Mouse (Mus musculus) MEL (cell line): Measurements from ENCODE around the gene Crb3. TPM values are rescaled to one million over a fixed set of nuclear protein-coding genes. Genes with fewer than 3 reads are reported as not detected.

Source experiments
- DNase-seq: peaks from one replicate; pipeline ENCODE4 v3.0.0; 2011; ENCODE audit warnings: low read depth, low spot score
- H3K27ac ChIP-seq: 2 replicates; pipeline ENCODE4 v1.5.1; 2012; ENCODE audit warnings: low read depth, mild to moderate bottlenecking, control low read depth, low read length, moderate library complexity; ENCODE audit not compliant: control insufficient read depth
- H3K27me3 ChIP-seq, 2 experiments: fragments of 150-350 bp in 1 of 2; sonication (generic) in 1 of 2; 2 replicates each; pipeline ENCODE4 v1.6.1; 2012; ENCODE audit warnings: low read length in 2 of 2, mild to moderate bottlenecking in 2 of 2, improper control_type of control experiment in 1 of 2, moderate library complexity in 1 of 2; ENCODE audit not compliant: insufficient read depth in 2 of 2, control insufficient read depth in 1 of 2
- H3K36me3 ChIP-seq, 2 experiments: 2 replicates each; pipeline ENCODE4 v1.6.1; 2012 to 2014; ENCODE audit warnings: low read length in 2 of 2, improper control_type of control experiment in 1 of 2, inconsistent platforms in 1 of 2, mild to moderate bottlenecking in 1 of 2; ENCODE audit not compliant: insufficient read depth in 2 of 2, control insufficient read depth in 1 of 2
- H3K4me1 ChIP-seq, 2 experiments: fragments of 150-350 bp in 1 of 2; sonication (generic) in 1 of 2; 2 replicates each; pipeline ENCODE4 v1.6.1; 2012; ENCODE audit warnings: low read length in 2 of 2, improper control_type of control experiment in 1 of 2, mild to moderate bottlenecking in 1 of 2; ENCODE audit not compliant: insufficient read depth in 2 of 2, control insufficient read depth in 1 of 2
- H3K4me3 ChIP-seq, 2 experiments: fragments of 150-350 bp in 1 of 2; sonication (generic) in 1 of 2; 2 replicates each; pipeline ENCODE4 v1.5.1; 2012; ENCODE audit warnings: low read depth in 2 of 2, low read length in 2 of 2, mild to moderate bottlenecking in 2 of 2, moderate library complexity in 2 of 2, control low read depth in 1 of 2, improper control_type of control experiment in 1 of 2; ENCODE audit not compliant: control insufficient read depth in 1 of 2, insufficient read depth in 1 of 2
- H3K79me2 ChIP-seq: 2 replicates; pipeline ENCODE4 v1.6.1; 2012; ENCODE audit warnings: mild to moderate bottlenecking, low read length, moderate library complexity; ENCODE audit not compliant: control insufficient read depth, poor library complexity, insufficient read depth
- H3K9ac ChIP-seq: 2 replicates; pipeline ENCODE4 v1.6.1; 2012; ENCODE audit warnings: low read depth, mild to moderate bottlenecking, control low read depth, low read length, moderate library complexity; ENCODE audit not compliant: control insufficient read depth, poor library complexity, severe bottlenecking
- H3K9me3 ChIP-seq: fragments of 150-350 bp; sonication (generic); replicated peaks from 2 replicates; pipeline ENCODE4 v1.6.1; 2012; ENCODE audit warnings: mild to moderate bottlenecking, low read length, improper control_type of control experiment, moderate library complexity; ENCODE audit not compliant: insufficient read depth
- BHLHE40 ChIP-seq: IDR thresholded peaks from 2 replicates; pipeline ENCODE4 v1.6.1; 2012; ENCODE audit warnings: low read depth, mild to moderate bottlenecking, inconsistent platforms, low read length, improper control_type of control experiment, borderline replicate concordance
- CHD2 ChIP-seq: IDR thresholded peaks from 2 replicates; pipeline ENCODE4 v1.6.1; 2011; ENCODE audit warnings: low read length, improper control_type of control experiment
- E2F4 ChIP-seq: IDR thresholded peaks from 2 replicates; pipeline ENCODE4 v1.6.1; 2011; ENCODE audit warnings: low read depth, low read length, improper control_type of control experiment, borderline replicate concordance
- ELF1 ChIP-seq: IDR thresholded peaks from 2 replicates; pipeline ENCODE4 v1.6.1; 2014; ENCODE audit warnings: low read depth, mild to moderate bottlenecking, inconsistent platforms, low read length, improper control_type of control experiment, moderate library complexity
- EP300 ChIP-seq, 2 experiments: IDR thresholded peaks; 2 replicates each; pipeline ENCODE4 v1.6.1; 2011; ENCODE audit warnings: improper control_type of control experiment in 2 of 2, low read length in 2 of 2, low read depth in 1 of 2, mild to moderate bottlenecking in 1 of 2
- ETS1 ChIP-seq: IDR thresholded peaks from 2 replicates; pipeline ENCODE4 v1.6.1; 2012; ENCODE audit warnings: low read depth, mild to moderate bottlenecking, inconsistent platforms, low read length, improper control_type of control experiment, moderate library complexity
- GATA1 ChIP-seq: IDR thresholded peaks from 2 replicates; pipeline ENCODE4 v1.6.1; 2011; ENCODE audit warnings: low read depth, low read length, improper control_type of control experiment
- JUND ChIP-seq: IDR thresholded peaks from 2 replicates; pipeline ENCODE4 v1.6.1; 2011; ENCODE audit warnings: low read depth, mild to moderate bottlenecking, improper control_type of control experiment, low read length
- KAT2A ChIP-seq: conservative IDR thresholded peaks from 2 replicates; pipeline ENCODE4 v1.6.1; 2012; ENCODE audit warnings: low read depth, low read length, improper control_type of control experiment, inconsistent platforms
- MAZ ChIP-seq: IDR thresholded peaks from 2 replicates; pipeline ENCODE4 v1.6.1; 2012; ENCODE audit warnings: low read depth, mild to moderate bottlenecking, inconsistent platforms, low read length, improper control_type of control experiment
- MYB ChIP-seq: IDR thresholded peaks from 2 replicates; pipeline ENCODE4 v1.6.1; 2011; ENCODE audit warnings: mild to moderate bottlenecking, low read depth, low read length, improper control_type of control experiment
- NELFE ChIP-seq: IDR thresholded peaks from 2 replicates; pipeline ENCODE4 v1.6.1; 2011; ENCODE audit warnings: low read depth, low read length, improper control_type of control experiment
- POLR2A ChIP-seq, 2 experiments: IDR thresholded peaks; 2 replicates each; pipeline ENCODE4 v1.6.1; 2011 to 2012; ENCODE audit warnings: low read length in 2 of 2, mild to moderate bottlenecking in 2 of 2, control low read depth in 1 of 2, improper control_type of control experiment in 1 of 2, low read depth in 1 of 2, moderate library complexity in 1 of 2; ENCODE audit not compliant: control insufficient read depth in 1 of 2, insufficient read depth in 1 of 2, poor library complexity in 1 of 2
- SIN3A ChIP-seq: IDR thresholded peaks from 2 replicates; pipeline ENCODE4 v1.6.1; 2012; ENCODE audit warnings: low read length, improper control_type of control experiment, inconsistent platforms
- TAL1 ChIP-seq: IDR thresholded peaks from 2 replicates; pipeline ENCODE4 v1.6.1; 2012; ENCODE audit warnings: mild to moderate bottlenecking, inconsistent platforms, low read length, moderate library complexity, mixed read lengths
- TBP ChIP-seq: IDR thresholded peaks from 2 replicates; pipeline ENCODE4 v1.8.0; 2011; ENCODE audit warnings: low read depth, low read length, improper control_type of control experiment
- TCF12 ChIP-seq: IDR thresholded peaks from 2 replicates; pipeline ENCODE4 v1.6.1; 2014; ENCODE audit warnings: low read depth, mild to moderate bottlenecking, inconsistent platforms, low read length, improper control_type of control experiment, moderate library complexity
- ZMIZ1 ChIP-seq: IDR thresholded peaks from 2 replicates; pipeline ENCODE4 v1.6.1; 2012; ENCODE audit warnings: low read depth, mild to moderate bottlenecking, inconsistent platforms, low read length, improper control_type of control experiment, moderate library complexity
- ZNF384 ChIP-seq: IDR thresholded peaks from 2 replicates; pipeline ENCODE4 v1.6.1; 2012; ENCODE audit warnings: low read depth, mild to moderate bottlenecking, inconsistent platforms, low read length, improper control_type of control experiment
- polyA plus RNA-seq, 2 experiments: library from polyadenylated mRNA; stranded (reverse) in 1 of 2; unstranded in 1 of 2; fragments of >175 nt in 1 of 2; fragments of >200 nt in 1 of 2; gene quantifications; 2 replicates each; pipeline versions ENCODE4 v1.2.1 to v1.2.4; 2012; ENCODE audit warnings: low replicate concordance in 2 of 2, low read depth in 1 of 2; ENCODE audit not compliant: insufficient read length in 2 of 2, insufficient read depth in 1 of 2, missing spikeins in 1 of 2
- total RNA-seq: library from RNA; depleted of rRNA; stranded (reverse); fragments of 300-350 nt; gene quantifications from 2 replicates; pipeline ENCODE4 v1.2.3, GENCODE M21; 2012

Gene Crb3
- total and polyA plus RNA-seq, 3 experiments: 0.19 TPM; not detected in 2

DNA sequence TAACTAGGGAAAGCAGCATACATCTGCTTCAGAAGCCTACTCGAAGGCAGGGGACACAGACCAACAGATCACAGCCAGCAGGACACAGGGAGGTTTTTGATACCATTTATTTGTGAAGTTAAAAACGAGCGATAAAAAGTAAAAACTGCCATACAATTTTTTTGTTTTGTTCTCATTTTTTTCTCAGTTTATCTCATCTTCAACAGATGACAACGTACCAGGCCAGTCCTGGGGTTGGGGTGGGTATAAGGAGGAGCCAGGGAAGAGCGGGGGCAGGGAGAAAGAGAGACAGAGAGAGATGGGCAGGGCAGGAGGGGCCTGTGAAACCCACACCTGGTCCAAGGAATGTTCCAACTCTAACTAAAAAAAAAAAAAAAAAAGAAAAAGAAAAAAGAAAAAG lies 37.9 kb upstream of the Crb3 start:
- DNase-seq: no peak
- Histone ChIP-seq H3K79me2 (no peaks in the 10 kb centered on the region), H3K4me3 (no peak overlapping the region), H3K36me3 (peaks cover 2 to 4% of the 10 kb centered on the region in 2 experiments), H3K9me3 (no peaks in the 10 kb centered on the region), H3K9ac (no peak overlapping the region), H3K27ac (peak overlapping the region; percentile 41), H3K4me1 (peaks cover 0 to 6% of the 10 kb centered on the region in 2 experiments; a peak in 1 of 4 replicates), H3K27me3 (no peaks in the 10 kb centered on the region)
- peak in 1 of 2 experiments; percentile 62; a peak in 2 of 4 replicates for TF ChIP-seq EP300 (IDR thresholded peaks at IDR 0.05; ENCODE audit: low read depth in 1 of 2, low read length in 2 of 2)
- no peak for TF ChIP-seq POLR2A (IDR thresholded peaks at IDR 0.05; ENCODE audit: control insufficient read depth in 1 of 2, insufficient read depth in 1 of 2, low read depth in 1 of 2, low read length in 2 of 2, poor library complexity in 1 of 2)
- TF ChIP-seq CHD2: no peak
- no peak for TF ChIP-seq MYB
- no peak for TF ChIP-seq TBP
- TF ChIP-seq TCF12: peak; percentile 37; the same call in 1 of the 2 replicates
- peak; percentile 51; the same call in 1 of the 2 replicates for TF ChIP-seq ETS1
- TF ChIP-seq ZNF384: peak; percentile 84
- TF ChIP-seq MAZ: no peak
- no peak for TF ChIP-seq ZMIZ1

DNA sequence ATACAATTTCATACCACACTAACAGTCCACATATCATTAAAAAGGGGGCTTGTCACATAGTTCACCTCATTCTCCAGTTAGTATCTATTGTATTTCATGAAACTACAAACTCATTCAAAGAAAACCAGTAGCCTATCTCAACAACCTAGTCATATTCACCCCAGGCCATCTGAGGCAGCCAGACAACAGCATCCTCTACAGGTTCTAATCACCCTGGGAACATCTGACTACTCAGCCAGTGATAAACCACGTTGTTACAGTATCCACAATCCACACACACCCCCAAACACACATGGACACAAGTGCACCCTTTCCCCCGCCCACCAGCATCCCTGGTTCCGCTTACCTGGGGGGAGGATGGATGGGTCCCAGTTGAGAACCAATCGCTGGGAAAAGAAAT lies 31.4 kb upstream of the Crb3 start:
- Histone ChIP-seq H3K79me2 (peaks cover 37% of the 10 kb centered on the region), H3K4me3 (no peak overlapping the region), H3K9ac (no peak overlapping the region), H3K9me3 (no peaks in the 10 kb centered on the region), H3K27me3 (no peaks in the 10 kb centered on the region)
- no peak for DNase-seq
- no peak for TF ChIP-seq TBP
- TF ChIP-seq TAL1: 0 out of 2 replicates have a peak, but pooled peaks have one; percentile 5
- TF ChIP-seq, all 39 proteins: peak for 1
- Histone ChIP-seq H3K27ac (no peak overlapping the region), H3K36me3 (peaks cover 7 to 10% of the 10 kb centered on the region in 2 experiments), H3K4me1 (peaks cover 0 to 13% of the 10 kb centered on the region in 2 experiments; a peak in 2 of 4 replicates)

DNA sequence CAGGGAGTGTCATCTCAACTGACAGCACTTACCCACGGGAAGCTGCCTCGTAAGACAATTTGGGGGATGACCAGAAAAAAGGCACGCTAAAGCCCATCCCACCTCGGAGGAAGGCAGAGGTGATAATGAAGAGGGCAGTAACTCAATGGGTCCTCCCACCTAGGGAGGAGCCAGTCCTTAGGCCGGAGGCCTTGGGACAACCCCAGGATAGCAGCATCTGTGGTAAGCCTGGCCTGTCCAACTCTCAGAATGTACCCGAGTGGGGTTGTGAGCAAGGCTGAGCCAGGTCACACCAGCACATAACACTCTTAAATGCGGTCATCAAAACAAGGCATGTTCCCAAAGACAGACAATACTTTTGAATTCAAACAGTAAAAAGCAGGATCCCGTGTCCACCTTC lies 29.2 kb upstream of the Crb3 start:
- peak; percentile 58 for DNase-seq

More for the DNA sequence above, 29.2 kb upstream of the Crb3 start:
- H3K9ac ChIP-seq: peak overlapping the region; percentile 99
- peaks cover 0 to 18% of the 10 kb centered on the region in 2 experiments; a peak in 2 of 4 replicates for H3K4me1 ChIP-seq
- no peaks in the 10 kb centered on the region for H3K27me3 ChIP-seq
- H3K4me3 ChIP-seq: peak overlapping the region; percentile 93 to 97
- H3K9me3 ChIP-seq: no peaks in the 10 kb centered on the region
- H3K27ac ChIP-seq: no peak overlapping the region
- TF ChIP-seq E2F4 (no peak), SIN3A (0 out of 2 replicates have a peak, but pooled peaks have one; percentile 21), KAT2A (no peak), NELFE (no peak), BHLHE40 (no peak), ZNF384 (no peak), TBP (no peak), GATA1 (no peak), ELF1 (no peak), POLR2A (IDR thresholded peaks at IDR 0.05; ENCODE audit: control insufficient read depth in 1 of 2, insufficient read depth in 1 of 2, low read depth in 1 of 2, low read length in 2 of 2, poor library complexity in 1 of 2) (0 out of 4 replicates have a peak, but pooled peaks of 1 of the 2 experiments have one; percentile 4), TCF12 (no peak), JUND (no peak)
- peaks cover 38% of the 10 kb centered on the region for H3K79me2 ChIP-seq
- peaks cover 8 to 10% of the 10 kb centered on the region in 2 experiments for H3K36me3 ChIP-seq
